Mouse (Mus musculus): ENCODE results near the gene Ndufb11.

- TF ChIP-seq CTCF (IDR thresholded peaks at IDR 0.05; ENCODE audit: borderline replicate concordance, insufficient read depth, low read depth, low read length), result no peak
- no peak for TF ChIP-seq POLR2A (IDR thresholded peaks at IDR 0.05; ENCODE audit: borderline replicate concordance, insufficient read depth, low read length)
Observed at GRCm38 (mm10) chrX:20657593-20657992, 40.2 kb upstream of the Ndufb11 start.

Data from cerebellum, adult 2 months (tissue).